26 mouse cellular contexts compared by ENCODE assay signal in genomic region chr14:122427654-122428053, GRCm38 (mm10). TPM values are rescaled to one million over a fixed set of nuclear protein-coding genes. Genes with fewer than 3 reads are reported as not detected.
DNase-seq lines count a peak whose midpoint lies in the region; ATAC-seq lines count a peak whose summit lies in the region.
"Had no signal": no experiment of that assay in that cellular context is flagged by ENCODE, and none has a peak within 500 bp of the region (broad histone marks: within the 10 kb centered on the region; RNA-seq: fewer than 3 reads in every experiment).

No protein-coding gene starts in this region.

- peak; percentile 23 for DNase-seq in embryo, embryonic 10.5 days (ENCODE audit: low spot score)
- no peak for DNase-seq in embryo, embryonic 9.5 days (ENCODE audit: extremely low spot score)
- peak; percentile 81 for DNase-seq in midbrain, embryonic 11.5 days (ENCODE audit: low spot score, missing footprints)
- DNase-seq in midbrain, embryonic 14.5 days: no peak
- DNase-seq in neural tube, embryonic 10.5 days (ENCODE audit: extremely low spot score, low spot score): no peak
- no peak for DNase-seq in urinary bladder, adult 18-20 months (ENCODE audit: low spot score in 2 of 2)
- DNase-seq: adrenal gland, postnatal 10 days; adrenal gland, postnatal 36 days; cerebellum, adult 18-20 months; cerebellum, adult 9-10 months; gastrocnemius, postnatal 25 days; heart, adult 18-20 months; heart, postnatal 10 days; heart, postnatal 36 days had no signal

- H3K4me2 ChIP-seq in midbrain, embryonic 11.5 days: no peak overlapping the region
- no peak overlapping the region for H3K4me2 ChIP-seq in midbrain, embryonic 14.5 days (ENCODE audit: low read length)
- no peak overlapping the region for H3K4me2 ChIP-seq in neural tube, embryonic 12.5 days (replicated peaks)
- no peak overlapping the region for H3K4me2 ChIP-seq in neural tube, embryonic 14.5 days (ENCODE audit: low read depth, low read length)
- H3K4me2 ChIP-seq: forebrain, embryonic 12.5 days; forebrain, embryonic 15.5 days; heart, embryonic 12.5 days; heart, embryonic 15.5 days; hindbrain, embryonic 15.5 days had no signal

- ATAC-seq in midbrain, embryonic 11.5 days (ENCODE audit: low FRiP score): no peak
- ATAC-seq in midbrain, embryonic 14.5 days (ENCODE audit: low FRiP score, low TSS enrichment): no peak
- ATAC-seq in neural tube, embryonic 12.5 days (ENCODE audit: low FRiP score, low read depth): peak; percentile 68
- ATAC-seq in neural tube, embryonic 14.5 days (ENCODE audit: low read depth): peak; percentile 32; the same call in 1 of the 2 replicates
- ATAC-seq: forebrain, embryonic 15.5 days; inflammation-experienced regulatory T-cells, adult 6 months had no signal

- no peaks in the 10 kb centered on the region for H3K27me3 ChIP-seq in midbrain, embryonic 11.5 days (ENCODE audit: control insufficient read depth, insufficient read depth, low read length)
- no peaks in the 10 kb centered on the region for H3K27me3 ChIP-seq in midbrain, embryonic 14.5 days (ENCODE audit: control insufficient read depth, insufficient read depth, low read length)
- H3K27me3 ChIP-seq in neural tube, embryonic 12.5 days (replicated peaks): no peaks in the 10 kb centered on the region
- no peaks in the 10 kb centered on the region for H3K27me3 ChIP-seq in neural tube, embryonic 14.5 days (ENCODE audit: control insufficient read depth, insufficient read depth, low read length)
- H3K27me3 ChIP-seq: embryonic facial prominence, embryonic 13.5 days; forebrain, embryonic 15.5 days; hindbrain, embryonic 15.5 days had no signal

- no peak overlapping the region for H3K4me3 ChIP-seq in midbrain, embryonic 11.5 days (ENCODE audit: low read depth, low read length)
- H3K4me3 ChIP-seq in midbrain, embryonic 14.5 days (replicated peaks; ENCODE audit: low read depth, low read length): no peak overlapping the region
- no peak overlapping the region for H3K4me3 ChIP-seq in neural tube, embryonic 12.5 days
- no peak overlapping the region for H3K4me3 ChIP-seq in neural tube, embryonic 14.5 days (ENCODE audit: low read depth, low read length)
- H3K4me3 ChIP-seq: embryonic facial prominence, embryonic 10.5 days; embryonic facial prominence, embryonic 13.5 days; erythroblast, embryonic 14.5 days; forebrain, embryonic 12.5 days; forebrain, embryonic 15.5 days; heart, embryonic 12.5 days; heart, embryonic 15.5 days; hindbrain, embryonic 15.5 days had no signal

- H3K9me3 ChIP-seq in midbrain, embryonic 11.5 days (ENCODE audit: control insufficient read depth, low read length): no peaks in the 10 kb centered on the region
- H3K9me3 ChIP-seq in midbrain, embryonic 14.5 days (ENCODE audit: control insufficient read depth, low read length): no peaks in the 10 kb centered on the region
- no peaks in the 10 kb centered on the region for H3K9me3 ChIP-seq in neural tube, embryonic 12.5 days
- no peaks in the 10 kb centered on the region for H3K9me3 ChIP-seq in neural tube, embryonic 14.5 days (ENCODE audit: control insufficient read depth, low read length)
- H3K9me3 ChIP-seq: embryonic facial prominence, embryonic 10.5 days; embryonic facial prominence, embryonic 13.5 days; forebrain, embryonic 12.5 days; forebrain, embryonic 15.5 days; heart, embryonic 12.5 days; heart, embryonic 15.5 days; hindbrain, embryonic 15.5 days had no signal

- peaks cover 2% of the 10 kb centered on the region; the same call in 1 of the 2 replicates for H3K4me1 ChIP-seq in midbrain, embryonic 11.5 days (ENCODE audit: control insufficient read depth, insufficient read depth, low read length)
- H3K4me1 ChIP-seq in midbrain, embryonic 14.5 days (ENCODE audit: control insufficient read depth, insufficient read depth, low read length): peaks cover 3% of the 10 kb centered on the region; the same call in 1 of the 2 replicates
- peaks cover 21% of the 10 kb centered on the region for H3K4me1 ChIP-seq in neural tube, embryonic 12.5 days
- peaks cover 4% of the 10 kb centered on the region; the same call in 1 of the 2 replicates for H3K4me1 ChIP-seq in neural tube, embryonic 14.5 days (ENCODE audit: control insufficient read depth, insufficient read depth, low read length)
- H3K4me1 ChIP-seq: heart, embryonic 12.5 days; heart, embryonic 15.5 days had no signal

- H3K9ac ChIP-seq in midbrain, embryonic 11.5 days (ENCODE audit: low read length): no peak overlapping the region
- no peak overlapping the region for H3K9ac ChIP-seq in midbrain, embryonic 14.5 days (replicated peaks; ENCODE audit: low read length)
- H3K9ac ChIP-seq in neural tube, embryonic 12.5 days: no peak overlapping the region
- no peak overlapping the region for H3K9ac ChIP-seq in neural tube, embryonic 14.5 days (replicated peaks; ENCODE audit: low read depth, low read length)
- H3K9ac ChIP-seq: embryonic facial prominence, embryonic 13.5 days; forebrain, embryonic 12.5 days; forebrain, embryonic 15.5 days; heart, embryonic 12.5 days; heart, embryonic 15.5 days; hindbrain, embryonic 15.5 days had no signal

- WGBS in midbrain, embryonic 11.5 days: 83% methylated on average over 3 of the region's 3 CpGs
- 64% methylated on average over 3 of the region's 3 CpGs for WGBS in midbrain, embryonic 14.5 days
- 36% methylated on average over 3 of the region's 3 CpGs for WGBS in neural tube, embryonic 12.5 days
- 38% methylated on average over 3 of the region's 3 CpGs for WGBS in neural tube, embryonic 14.5 days

- H3K27ac ChIP-seq in midbrain, embryonic 11.5 days (ENCODE audit: low read depth, low read length): no peak overlapping the region
- H3K27ac ChIP-seq in midbrain, embryonic 14.5 days (replicated peaks; ENCODE audit: low read depth, low read length): no peak overlapping the region
- H3K27ac ChIP-seq in neural tube, embryonic 12.5 days: no peak overlapping the region
- no peak overlapping the region for H3K27ac ChIP-seq in neural tube, embryonic 14.5 days (ENCODE audit: low read depth, low read length)
- H3K27ac ChIP-seq: embryonic facial prominence, embryonic 13.5 days; forebrain, embryonic 15.5 days; heart, embryonic 15.5 days had no signal

- H3K36me3 ChIP-seq in midbrain, embryonic 11.5 days (ENCODE audit: control insufficient read depth, insufficient read depth, low read length): no peaks in the 10 kb centered on the region
- no peaks in the 10 kb centered on the region for H3K36me3 ChIP-seq in midbrain, embryonic 14.5 days (ENCODE audit: control insufficient read depth, insufficient read depth, low read length)
- H3K36me3 ChIP-seq in neural tube, embryonic 12.5 days: no peaks in the 10 kb centered on the region
- no peaks in the 10 kb centered on the region for H3K36me3 ChIP-seq in neural tube, embryonic 14.5 days (ENCODE audit: control insufficient read depth, insufficient read depth, low read length)
- H3K36me3 ChIP-seq: embryonic facial prominence, embryonic 10.5 days; embryonic facial prominence, embryonic 13.5 days; forebrain, embryonic 12.5 days; forebrain, embryonic 15.5 days; heart, embryonic 12.5 days; heart, embryonic 15.5 days; hindbrain, embryonic 15.5 days had no signal

RNA-seq across cellular contexts. Expression of gene Gm5089, which starts 23.3 kb away (rescaled TPM):
- 0.62 and 0.64 TPM in 2 replicates for polyA plus RNA-seq in midbrain, embryonic 11.5 days (2014; fragmentation: Nextera tagmentation; extraction: Ambion mirVana)
- polyA plus RNA-seq in midbrain, embryonic 14.5 days (2014; fragmentation: Nextera tagmentation; extraction: Ambion mirVana): 0.70 and 0.75 TPM in 2 replicates
- polyA plus RNA-seq in neural tube, embryonic 12.5 days (2016; fragmentation: Nextera tagmentation; extraction: Ambion mirVana): 1.3 TPM in 2 replicates
- 0.27 and 0.81 TPM in 2 replicates for polyA plus RNA-seq in neural tube, embryonic 14.5 days (2014; fragmentation: Nextera tagmentation; extraction: Ambion mirVana)
- polyA plus RNA-seq: erythroblast, embryonic 14.5 days; gonadal fat pad, adult 2 months; heart, embryonic 12.5 days; heart, embryonic 15.5 days; inflammation-experienced regulatory T-cells, adult 6 months had no signal

RNA-seq across cellular contexts. Expression of gene Zic5, which starts 37.8 kb away (rescaled TPM):
- polyA plus RNA-seq in midbrain, embryonic 11.5 days (2014; fragmentation: Nextera tagmentation; extraction: Ambion mirVana): 14.6 and 15.8 TPM in 2 replicates
- polyA plus RNA-seq in midbrain, embryonic 14.5 days (2014; fragmentation: Nextera tagmentation; extraction: Ambion mirVana): 9.9 and 14.9 TPM in 2 replicates
- polyA plus RNA-seq in neural tube, embryonic 12.5 days (2016; fragmentation: Nextera tagmentation; extraction: Ambion mirVana): 11.3 and 14.3 TPM in 2 replicates
- polyA plus RNA-seq in neural tube, embryonic 14.5 days (2014; fragmentation: Nextera tagmentation; extraction: Ambion mirVana): 7.8 and 7.9 TPM in 2 replicates
- polyA plus RNA-seq: gonadal fat pad, adult 2 months had no signal

RNA-seq across cellular contexts. Expression of gene Zic2, which starts 47.6 kb away (rescaled TPM):
- 5.8 and 6.3 TPM in 2 replicates for polyA plus RNA-seq in midbrain, embryonic 11.5 days (2014; fragmentation: Nextera tagmentation; extraction: Ambion mirVana)
- polyA plus RNA-seq in midbrain, embryonic 14.5 days (2014; fragmentation: Nextera tagmentation; extraction: Ambion mirVana): 10.3 and 10.8 TPM in 2 replicates
- polyA plus RNA-seq in neural tube, embryonic 12.5 days (2016; fragmentation: Nextera tagmentation; extraction: Ambion mirVana): 11.6 and 13.4 TPM in 2 replicates
- polyA plus RNA-seq in neural tube, embryonic 14.5 days (2014; fragmentation: Nextera tagmentation; extraction: Ambion mirVana): 6.5 and 9.4 TPM in 2 replicates
- polyA plus RNA-seq: erythroblast, embryonic 14.5 days; heart, embryonic 12.5 days; heart, embryonic 15.5 days; inflammation-experienced regulatory T-cells, adult 6 months had no signal

Comparison
In these comparisons a context has a peak if more than half of its experiments do, and no peak if none do; other contexts are left out.
1. DNase-seq: peak in embryo, embryonic 10.5 days (single experiment) and midbrain, embryonic 11.5 days (single experiment); none in embryo, embryonic 9.5 days (single experiment), midbrain, embryonic 14.5 days (single experiment), neural tube, embryonic 10.5 days (single experiment) and urinary bladder, adult 18-20 months (0 of 2).
2. ATAC-seq: peak in neural tube, embryonic 12.5 days (single experiment) and neural tube, embryonic 14.5 days (single experiment); none in midbrain, embryonic 11.5 days (single experiment) and midbrain, embryonic 14.5 days (single experiment).